Mouse (Mus musculus) stomach, postnatal 0 days (tissue): ENCODE results near the gene Irgm2.

Experiments used
- CTCF ChIP-seq: IDR thresholded peaks from 2 replicates; pipeline ENCODE4 v1.5.1; 2016; ENCODE audit warnings: antibody characterized with exemption, low read depth, mild to moderate bottlenecking, moderate library complexity
- EP300 ChIP-seq: optimal IDR thresholded peaks from 2 replicates; pipeline ENCODE3; 2016; ENCODE audit warnings: antibody characterized with exemption

GRCm38 (mm10) chr11:58189675-58190074 is 9.7 kb upstream of the Irgm2 start:
- no peak for TF ChIP-seq CTCF
- TF ChIP-seq EP300: no peak
